Mouse (Mus musculus): ENCODE data around the gene Gtf3c5. TPM values are rescaled to one million over a fixed set of nuclear protein-coding genes. Genes with fewer than 3 reads are reported as not detected.

The Gtf3c5 gene
- 53.4 and 53.5 TPM in 2 replicates for polyA plus RNA-seq (2015; fragmentation: Nextera tagmentation; extraction: Ambion mirVana)

GRCm38 (mm10) chr2:28583651-28584050 is at the start of gene Gtf3c5:
Gene Gtf3c5 (minus strand): TSS chr2:28583751.
- H3K4me3 ChIP-seq, result peak within 1 kb of the TSS; percentile 71
- H3K9me3 ChIP-seq, result no peaks in the 10 kb centered on the region
- ATAC-seq (ENCODE audit: low FRiP score, low read depth), result no peak
- peaks cover 22% of the 10 kb centered on the region for H3K36me3 ChIP-seq
- no peaks in the 10 kb centered on the region for H3K27me3 ChIP-seq
- H3K27ac ChIP-seq, result peak within 1 kb of the TSS; percentile 89
- peak within 1 kb of the TSS; percentile 77 for H3K9ac ChIP-seq
- peak within 1 kb of the TSS; percentile 76 for H3K4me2 ChIP-seq (replicated peaks)
- WGBS, result 73% methylated on average over 9 of the region's 9 CpGs
- H3K4me1 ChIP-seq, result peaks cover 15% of the 10 kb centered on the region

- ATAC-seq (ENCODE audit: low FRiP score, low read depth), result no peak
- 40% methylated on average over 4 of the region's 4 CpGs for WGBS
Observed at GRCm38 (mm10) chr2:28633136-28633535, 49.6 kb upstream of the Gtf3c5 start.

GRCm38 (mm10) chr2:28632626-28633025 is 49.1 kb upstream of the Gtf3c5 start:
- Histone ChIP-seq H3K4me1 (peaks cover 21% of the 10 kb centered on the region), H3K27me3 (no peaks in the 10 kb centered on the region), H3K9me3 (no peaks in the 10 kb centered on the region), H3K36me3 (no peaks in the 10 kb centered on the region), H3K4me3 (no peak overlapping the region), H3K9ac (no peak overlapping the region), H3K27ac (no peak overlapping the region), H3K4me2 (replicated peaks) (no peak overlapping the region)
- WGBS, result 51% methylated on average over 1 of the region's 1 CpGs
- ATAC-seq (ENCODE audit: low FRiP score, low read depth), result no peak

More at GRCm38 (mm10) chr2:28633136-28633535, 49.6 kb upstream of the Gtf3c5 start:
- Histone ChIP-seq H3K4me3 (no peak overlapping the region), H3K36me3 (no peaks in the 10 kb centered on the region), H3K27ac (no peak overlapping the region), H3K27me3 (no peaks in the 10 kb centered on the region), H3K4me1 (peaks cover 26% of the 10 kb centered on the region), H3K9ac (no peak overlapping the region), H3K9me3 (no peaks in the 10 kb centered on the region), H3K4me2 (replicated peaks) (no peak overlapping the region)

GRCm38 (mm10) chr2:28629911-28630381 is 46.4 kb upstream of the Gtf3c5 start:
- 16% methylated on average over 4 of the region's 4 CpGs for WGBS
- no peak overlapping the region for H3K9ac ChIP-seq

GRCm38 (mm10) chr2:28628053-28628452 is 44.5 kb upstream of the Gtf3c5 start:
- H3K9me3 ChIP-seq, result no peaks in the 10 kb centered on the region
- peaks cover 3% of the 10 kb centered on the region; the same call in 1 of the 2 replicates for H3K27me3 ChIP-seq
- peaks cover 19% of the 10 kb centered on the region for H3K4me1 ChIP-seq
- no peak overlapping the region for H3K4me3 ChIP-seq
- WGBS, result 73% methylated on average over 2 of the region's 2 CpGs
- H3K27ac ChIP-seq, result no peak overlapping the region
- no peak overlapping the region for H3K9ac ChIP-seq
- no peak overlapping the region for H3K4me2 ChIP-seq (replicated peaks)
- ATAC-seq (ENCODE audit: low FRiP score, low read depth), result no peak
- H3K36me3 ChIP-seq, result no peaks in the 10 kb centered on the region

More at GRCm38 (mm10) chr2:28629911-28630381, 46.4 kb upstream of the Gtf3c5 start:
- H3K9me3 ChIP-seq, result no peaks in the 10 kb centered on the region
- peak; percentile 57; the same call in 1 of the 2 replicates for ATAC-seq (ENCODE audit: low FRiP score, low read depth)
- no peaks in the 10 kb centered on the region for H3K36me3 ChIP-seq
- H3K27ac ChIP-seq, result no peak overlapping the region; the same call in 1 of the 2 replicates
- H3K4me1 ChIP-seq, result peaks cover 19% of the 10 kb centered on the region
- H3K4me2 ChIP-seq (replicated peaks), result peak overlapping the region; percentile 22
- H3K4me3 ChIP-seq, result no peak overlapping the region
- 0 out of 2 replicates have a peak, but pooled peaks cover 3% of the 10 kb centered on the region for H3K27me3 ChIP-seq

- Histone ChIP-seq H3K4me3 (no peak overlapping the region), H3K4me2 (replicated peaks) (no peak overlapping the region), H3K36me3 (no peaks in the 10 kb centered on the region), H3K9me3 (no peaks in the 10 kb centered on the region), H3K9ac (no peak overlapping the region), H3K27me3 (peaks cover 20% of the 10 kb centered on the region), H3K27ac (no peak overlapping the region), H3K4me1 (peaks cover 23% of the 10 kb centered on the region)
- no peak for ATAC-seq (ENCODE audit: low FRiP score, low read depth)
- WGBS, result 75% methylated on average over 3 of the region's 3 CpGs
Observed at GRCm38 (mm10) chr2:28626038-28626437, 42.5 kb upstream of the Gtf3c5 start.

- H3K4me1 ChIP-seq, result peaks cover 19% of the 10 kb centered on the region
- H3K9ac ChIP-seq, result no peak overlapping the region
- no peak overlapping the region for H3K4me3 ChIP-seq
- WGBS, result 88% methylated on average over 3 of the region's 3 CpGs
- no peak overlapping the region for H3K27ac ChIP-seq
- H3K4me2 ChIP-seq (replicated peaks), result no peak overlapping the region
- ATAC-seq (ENCODE audit: low FRiP score, low read depth), result no peak
- H3K36me3 ChIP-seq, result no peaks in the 10 kb centered on the region
- peaks cover 31% of the 10 kb centered on the region for H3K27me3 ChIP-seq
- no peaks in the 10 kb centered on the region for H3K9me3 ChIP-seq
Observed at GRCm38 (mm10) chr2:28624870-28625269, 41.3 kb upstream of the Gtf3c5 start.

GRCm38 (mm10) chr2:28622521-28623124 is 39.1 kb upstream of the Gtf3c5 start:
- Histone ChIP-seq H3K27ac (no peak overlapping the region), H3K9me3 (no peaks in the 10 kb centered on the region), H3K4me2 (replicated peaks) (no peak overlapping the region), H3K4me1 (peaks cover 4% of the 10 kb centered on the region; the same call in 1 of the 2 replicates), H3K9ac (no peak overlapping the region), H3K27me3 (peaks cover 34% of the 10 kb centered on the region), H3K4me3 (no peak overlapping the region), H3K36me3 (no peaks in the 10 kb centered on the region)
- no peak for ATAC-seq (ENCODE audit: low FRiP score, low read depth)
- WGBS, result 20% methylated on average over 10 of the region's 10 CpGs

GRCm38 (mm10) chr2:28621664-28622171 is 38.2 kb upstream of the Gtf3c5 start, which contains the start of gene Gfi1b:
Gene Gfi1b (minus strand): TSS chr2:28621982.
- WGBS, result 10% methylated on average over 16 of the region's 16 CpGs
- H3K4me2 ChIP-seq (replicated peaks), result peak within 1 kb of the TSS; percentile 44
- H3K27me3 ChIP-seq, result peaks cover 33% of the 10 kb centered on the region
- H3K9ac ChIP-seq, result no peak within 1 kb of the TSS
- H3K36me3 ChIP-seq, result no peaks in the 10 kb centered on the region
- peaks cover 4% of the 10 kb centered on the region; the same call in 1 of the 2 replicates for H3K4me1 ChIP-seq
- ATAC-seq (ENCODE audit: low FRiP score, low read depth), result no peak
- H3K9me3 ChIP-seq, result no peaks in the 10 kb centered on the region
- H3K27ac ChIP-seq, result no peak within 1 kb of the TSS
- peak within 1 kb of the TSS; percentile 10; the same call in 1 of the 2 replicates for H3K4me3 ChIP-seq

- Histone ChIP-seq H3K4me2 (replicated peaks) (no peak overlapping the region), H3K4me3 (no peak overlapping the region), H3K4me1 (peaks cover 4% of the 10 kb centered on the region; the same call in 1 of the 2 replicates), H3K9ac (no peak overlapping the region), H3K36me3 (no peaks in the 10 kb centered on the region), H3K27me3 (peaks cover 31% of the 10 kb centered on the region), H3K9me3 (no peaks in the 10 kb centered on the region), H3K27ac (no peak overlapping the region)
- 17% methylated on average over 2 of the region's 2 CpGs for WGBS
- no peak for ATAC-seq (ENCODE audit: low FRiP score, low read depth)
Observed at GRCm38 (mm10) chr2:28621111-28621510, 37.6 kb upstream of the Gtf3c5 start.

GRCm38 (mm10) chr2:28620522-28620921 is 37.0 kb upstream of the Gtf3c5 start:
- no peak for ATAC-seq (ENCODE audit: low FRiP score, low read depth)
- H3K4me1 ChIP-seq, result peaks cover 4% of the 10 kb centered on the region; the same call in 1 of the 2 replicates
- H3K27ac ChIP-seq, result no peak overlapping the region
- no peak overlapping the region for H3K9ac ChIP-seq
- H3K36me3 ChIP-seq, result no peaks in the 10 kb centered on the region
- no peaks in the 10 kb centered on the region for H3K9me3 ChIP-seq
- 69% methylated on average over 10 of the region's 10 CpGs for WGBS
- no peak overlapping the region for H3K4me2 ChIP-seq (replicated peaks)
- H3K4me3 ChIP-seq, result no peak overlapping the region
- peaks cover 33% of the 10 kb centered on the region for H3K27me3 ChIP-seq

GRCm38 (mm10) chr2:28619369-28619768 is 35.8 kb upstream of the Gtf3c5 start:
- Histone ChIP-seq H3K4me3 (no peak overlapping the region), H3K4me2 (replicated peaks) (no peak overlapping the region), H3K9ac (no peak overlapping the region), H3K9me3 (no peaks in the 10 kb centered on the region), H3K27me3 (peaks cover 36% of the 10 kb centered on the region), H3K4me1 (peaks cover 4% of the 10 kb centered on the region; the same call in 1 of the 2 replicates), H3K27ac (no peak overlapping the region), H3K36me3 (no peaks in the 10 kb centered on the region)
- ATAC-seq (ENCODE audit: low FRiP score, low read depth), result no peak
- 85% methylated on average over 6 of the region's 6 CpGs for WGBS
